Mouse (Mus musculus) retina, adult 2 months (tissue): ENCODE data around the gene Kcne1.

Experiments
- DNase-seq: peaks from one replicate; pipeline ENCODE4 v3.0.0-alpha.2; 2012; ENCODE audit warnings: low read depth, low spot score

Gene Kcne1

GRCm38 (mm10) chr16:92307947-92308346, 51.3 kb downstream of the Kcne1 start:
- DNase-seq = no peak

DNA sequence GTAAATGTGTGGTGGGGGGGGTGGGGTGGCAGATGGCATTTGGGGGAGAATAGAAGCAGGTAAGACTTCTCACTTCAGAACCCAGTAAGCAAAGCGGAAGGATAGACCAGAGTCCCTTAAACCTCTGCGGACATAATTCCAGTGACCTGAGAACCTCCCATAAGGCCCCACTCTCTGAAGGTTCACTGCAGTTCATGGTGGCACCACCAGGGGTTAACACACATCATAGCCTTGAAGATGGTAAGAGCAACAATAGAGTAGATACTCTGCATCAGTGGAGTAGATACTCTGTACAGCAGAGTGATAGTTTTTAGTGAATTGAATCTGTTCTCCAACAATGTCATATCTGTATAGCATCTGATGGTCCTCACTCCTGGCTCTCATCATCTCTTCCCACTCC, 53.7 kb downstream of the Kcne1 start:
- DNase-seq = no peak

- no peak for DNase-seq
Observed at GRCm38 (mm10) chr16:92302506-92302905, 56.8 kb downstream of the Kcne1 start.

DNA sequence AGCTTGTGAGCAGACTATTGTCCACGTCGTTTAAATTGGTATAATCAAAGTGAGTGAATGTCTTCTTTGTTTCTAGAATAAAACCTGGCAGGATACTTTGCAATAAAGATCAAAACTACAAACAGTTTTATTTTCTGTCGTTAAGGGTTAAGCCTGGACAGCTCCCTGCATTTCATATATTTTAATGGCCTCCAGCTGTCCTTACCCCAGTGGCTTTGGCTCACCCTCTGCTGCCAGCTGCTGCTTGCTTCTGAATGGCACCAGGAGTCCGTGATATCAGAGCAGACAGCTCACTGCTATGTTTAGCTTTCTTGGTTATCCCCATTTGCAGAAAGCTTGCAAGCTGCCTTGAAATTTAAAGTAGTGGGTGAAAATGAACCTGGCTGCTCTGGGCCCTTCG, 57.3 kb downstream of the Kcne1 start:
- no peak for DNase-seq

- no peak for DNase-seq
Observed at GRCm38 (mm10) chr16:92301412-92301806, 57.9 kb downstream of the Kcne1 start.

- DNase-seq = peak; percentile 96
Observed at GRCm38 (mm10) chr16:92300649-92301411, 58.4 kb downstream of the Kcne1 start, which contains the start of gene Smim11. Gene Smim11 (plus strand): TSS chr16:92301286.
